Mouse (Mus musculus) erythroblast, embryonic 14.5 days (primary cell): ENCODE measurements around the gene Cxcr2.

Experiments used
- GATA1 ChIP-seq: IDR thresholded peaks from 2 replicates; pipeline ENCODE4 v1.6.1; 2012; ENCODE audit warnings: low read length, inconsistent platforms, mixed read lengths
- TAL1 ChIP-seq: IDR thresholded peaks from 3 replicates; pipeline ENCODE4 v1.6.1; 2012; ENCODE audit warnings: low read length, inconsistent platforms, mixed read lengths

- TF ChIP-seq GATA1, result no peak
- no peak for TF ChIP-seq TAL1
Observed at GRCm38 (mm10) chr1:74206642-74207041, 52.9 kb downstream of the Cxcr2 start.
